Mouse (Mus musculus) hindbrain, postnatal 0 days (tissue): ENCODE measurements at regions not wholly inside any gene's neighbourhood (a gene's known extent, or its start where the extent isn't known, plus 50 kb on each side); places are given as distances from the start of the nearest gene placed in this dataset.

ENCODE experiments used
- ATAC-seq: fragments of 200-750 bp; cut with Nextera tagmentation; 2 replicates; pipeline ENCODE4 v1.8.0; 2017; ENCODE audit warnings: mild to moderate bottlenecking, moderate TSS enrichment, moderate library complexity
- DNase-seq: peaks from one replicate; pipeline ENCODE4 v3.0.0-alpha.2; 2015; ENCODE audit warnings: low spot score
- H3K27ac ChIP-seq: fragments of 300-500 bp; sonication (generic); 2 replicates; pipeline ENCODE4 v1.5.1; 2014; ENCODE audit warnings: mild to moderate bottlenecking
- H3K27me3 ChIP-seq: fragments of 300-500 bp; sonication (generic); 2 replicates; pipeline ENCODE4 v1.6.1; 2014; ENCODE audit warnings: low read length, mixed read lengths; ENCODE audit not compliant: insufficient read depth
- H3K36me3 ChIP-seq: fragments of 300-500 bp; sonication (generic); 2 replicates; pipeline ENCODE4 v1.6.1; 2014; ENCODE audit warnings: low read length, mixed read lengths; ENCODE audit not compliant: insufficient read depth
- H3K4me1 ChIP-seq: fragments of 300-500 bp; sonication (generic); 2 replicates; pipeline ENCODE4 v1.6.1; 2014; ENCODE audit warnings: antibody characterized with exemption, low read length, mixed read lengths; ENCODE audit not compliant: insufficient read depth
- H3K4me2 ChIP-seq: fragments of 300-500 bp; sonication (generic); 2 replicates; pipeline ENCODE4 v1.6.1; 2014; ENCODE audit warnings: low read depth, mild to moderate bottlenecking, low read length, moderate library complexity, mixed read lengths
- H3K4me3 ChIP-seq: fragments of 300-500 bp; sonication (generic); 2 replicates; pipeline ENCODE4 v1.5.1; 2014; ENCODE audit warnings: low read length
- H3K9ac ChIP-seq: fragments of 300-500 bp; sonication (generic); replicated peaks from 2 replicates; pipeline ENCODE4 v1.6.1; 2014; ENCODE audit warnings: mild to moderate bottlenecking, low read length, moderate library complexity, mixed read lengths
- H3K9me3 ChIP-seq: fragments of 300-500 bp; sonication (generic); 2 replicates; pipeline ENCODE4 v1.6.1; 2016; ENCODE audit warnings: low read length, mixed read lengths
- CTCF ChIP-seq: IDR thresholded peaks from 2 replicates; pipeline ENCODE4 v1.5.1; 2016; ENCODE audit warnings: antibody characterized with exemption, control low read depth, low read depth
- whole genome bisulfite sequencing: fragments of 180-500 bp; shearing (Covaris S2); extraction: QIAGEN DNeasy Blood & Tissue Kit; methylation state at CpG from one replicate; pipeline ENCODE4 v1.1.7; 2014; 5-methylcytosine and 5-hydroxymethylcytosine counted together

- DNase-seq (no peak), ATAC-seq (no peak)
- H3K27ac ChIP-seq, result no peak overlapping the region
- H3K9ac ChIP-seq, result no peak overlapping the region
- 92% methylated on average over 11 of the region's 11 CpGs for WGBS
- no peak overlapping the region for H3K4me3 ChIP-seq
- no peak overlapping the region for H3K4me2 ChIP-seq
- TF ChIP-seq CTCF, result no peak
- no peaks in the 10 kb centered on the region for H3K4me1 ChIP-seq
- H3K9me3 ChIP-seq, result no peaks in the 10 kb centered on the region
- H3K27me3 ChIP-seq, result no peaks in the 10 kb centered on the region
- H3K36me3 ChIP-seq, result no peaks in the 10 kb centered on the region
Observed at GRCm38 (mm10) chr6:117583121-117583520, 257.9 kb upstream of the Zfp637 start.

GRCm38 (mm10) chr6:117584563-117584962 is 256.4 kb upstream of the Zfp637 start:
- ATAC-seq (no peak), DNase-seq (no peak)
- Histone ChIP-seq H3K4me3 (no peak overlapping the region), H3K9me3 (no peaks in the 10 kb centered on the region), H3K4me2 (no peak overlapping the region), H3K36me3 (no peaks in the 10 kb centered on the region), H3K27ac (no peak overlapping the region), H3K9ac (no peak overlapping the region), H3K27me3 (no peaks in the 10 kb centered on the region), H3K4me1 (no peaks in the 10 kb centered on the region)
- WGBS, result 93% methylated on average over 5 of the region's 5 CpGs
- TF ChIP-seq CTCF, result no peak

DNA sequence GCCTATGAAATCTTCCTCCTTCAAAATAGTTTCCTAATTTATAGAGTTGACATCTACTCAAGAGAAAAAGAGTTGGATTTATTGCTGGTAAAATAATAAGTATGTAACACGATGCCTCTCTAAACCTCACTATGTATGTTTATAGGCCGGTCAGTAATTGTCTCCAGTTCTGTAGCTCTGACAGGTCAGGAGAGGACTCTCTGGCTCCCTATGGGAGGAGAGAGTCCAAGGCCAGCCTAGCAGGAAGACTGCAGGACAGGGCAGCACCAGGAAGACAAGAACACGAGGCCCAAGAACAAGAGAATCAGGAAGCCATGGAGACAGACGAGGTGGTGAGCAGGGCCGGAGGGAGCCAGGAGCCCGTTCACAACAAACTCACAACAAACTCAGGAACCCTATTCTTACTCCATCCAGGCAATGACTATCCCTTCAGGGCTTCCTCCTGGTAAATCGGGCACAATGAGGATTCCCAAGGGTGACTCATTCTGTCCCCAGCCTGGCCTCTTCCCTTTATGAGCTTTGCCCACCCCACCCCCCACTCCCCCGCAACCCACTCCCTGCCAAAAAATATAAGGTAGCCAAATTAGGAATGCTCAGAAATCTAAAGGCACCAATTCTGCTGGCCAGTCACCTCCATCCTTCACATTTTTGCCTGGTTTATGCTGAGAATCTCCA is 244.7 kb upstream of the Zfp637 start:
- no peak overlapping the region for H3K27ac ChIP-seq
- no peaks in the 10 kb centered on the region for H3K36me3 ChIP-seq
- H3K4me2 ChIP-seq, result no peak overlapping the region
- no peaks in the 10 kb centered on the region for H3K4me1 ChIP-seq
- WGBS, result 84% methylated on average over 8 of the region's 8 CpGs
- H3K9ac ChIP-seq, result no peak overlapping the region
- DNase-seq, result no peak
- no peak overlapping the region for H3K4me3 ChIP-seq
- H3K9me3 ChIP-seq, result 0 out of 2 replicates have a peak, but pooled peaks cover 2% of the 10 kb centered on the region
- ATAC-seq, result no peak
- no peaks in the 10 kb centered on the region for H3K27me3 ChIP-seq
- TF ChIP-seq CTCF, result no peak

DNA sequence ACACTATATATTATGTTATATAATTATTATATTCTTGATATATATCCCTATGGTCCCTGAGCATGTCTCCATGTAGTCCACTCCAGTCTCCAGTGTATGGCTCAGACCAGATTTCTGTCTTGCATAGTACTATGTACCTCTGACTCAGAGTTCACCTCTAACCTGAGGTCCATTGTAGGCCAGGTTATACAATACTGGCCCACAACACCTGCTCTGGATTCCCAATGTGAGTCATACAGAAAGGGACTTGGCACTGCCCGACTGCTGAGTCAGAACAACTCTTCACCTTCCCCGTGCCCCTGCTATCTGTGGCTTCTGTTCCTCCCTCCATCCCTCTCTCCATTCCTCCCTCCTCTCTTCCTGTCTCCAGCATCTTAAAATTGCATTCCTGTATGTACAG is 236.1 kb upstream of the Zfp637 start:
- no peak for TF ChIP-seq CTCF
- Histone ChIP-seq H3K4me2 (no peak overlapping the region), H3K4me1 (no peaks in the 10 kb centered on the region), H3K36me3 (no peaks in the 10 kb centered on the region), H3K27ac (no peak overlapping the region), H3K9ac (no peak overlapping the region), H3K9me3 (no peaks in the 10 kb centered on the region), H3K27me3 (no peaks in the 10 kb centered on the region), H3K4me3 (no peak overlapping the region)
- ATAC-seq (no peak), DNase-seq (no peak)
- 92% methylated on average over 2 of the region's 2 CpGs for WGBS

DNA sequence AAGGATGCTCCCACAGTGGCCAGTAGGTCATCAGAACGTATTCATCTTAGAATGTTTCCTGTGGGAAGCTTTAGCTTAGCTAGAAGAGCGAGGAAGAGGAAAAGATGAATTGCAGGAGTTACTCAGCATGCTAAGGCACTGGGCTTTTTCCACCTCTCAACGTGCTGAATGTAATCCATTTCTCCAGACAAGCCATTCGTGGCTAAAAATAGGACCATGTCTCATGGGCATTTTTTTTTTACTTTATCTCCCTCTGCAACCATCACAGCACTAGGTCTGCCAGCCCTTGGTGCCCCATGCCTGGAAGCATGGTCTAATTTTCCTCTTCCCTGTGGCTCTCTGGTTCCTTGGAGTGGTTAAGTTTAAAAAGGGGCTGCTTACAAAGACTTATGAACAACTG is 235.3 kb upstream of the Zfp637 start:
- no peak overlapping the region for H3K27ac ChIP-seq
- H3K4me2 ChIP-seq, result no peak overlapping the region
- H3K9ac ChIP-seq, result no peak overlapping the region
- ATAC-seq (no peak), DNase-seq (no peak)
- H3K27me3 ChIP-seq, result no peaks in the 10 kb centered on the region
- H3K4me3 ChIP-seq, result no peak overlapping the region
- H3K9me3 ChIP-seq, result no peaks in the 10 kb centered on the region
- H3K36me3 ChIP-seq, result no peaks in the 10 kb centered on the region
- 55% methylated on average over 4 of the region's 4 CpGs for WGBS
- H3K4me1 ChIP-seq, result no peaks in the 10 kb centered on the region
- TF ChIP-seq CTCF, result no peak

DNA sequence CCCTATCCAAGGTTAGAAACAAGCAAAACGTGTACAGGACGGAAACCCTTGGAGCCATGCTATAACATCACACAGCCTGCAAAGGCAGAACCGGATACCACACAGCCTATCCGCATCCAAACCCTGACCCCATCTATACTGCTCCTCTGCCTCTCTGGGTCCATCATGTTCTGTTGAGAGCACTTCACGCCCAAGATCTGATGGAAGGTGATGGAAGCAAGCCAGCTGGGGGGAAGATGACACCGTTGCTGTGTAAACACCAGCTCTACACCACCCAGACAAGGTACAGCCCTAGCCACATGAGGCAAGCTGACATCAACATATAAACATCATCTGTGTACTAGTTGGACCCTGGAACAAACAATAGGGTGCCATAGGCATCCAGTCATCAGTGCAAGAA is 234.8 kb upstream of the Zfp637 start:
- DNase-seq (no peak), ATAC-seq (no peak)
- Histone ChIP-seq H3K9me3 (no peaks in the 10 kb centered on the region), H3K36me3 (no peaks in the 10 kb centered on the region), H3K4me3 (no peak overlapping the region), H3K27ac (no peak overlapping the region), H3K4me1 (no peaks in the 10 kb centered on the region), H3K4me2 (no peak overlapping the region), H3K9ac (no peak overlapping the region), H3K27me3 (no peaks in the 10 kb centered on the region)
- 90% methylated on average over 6 of the region's 6 CpGs for WGBS
- TF ChIP-seq CTCF, result no peak

GRCm38 (mm10) chr6:117607023-117607422 is 234.0 kb upstream of the Zfp637 start:
- H3K4me1 ChIP-seq, result no peaks in the 10 kb centered on the region
- H3K27me3 ChIP-seq, result no peaks in the 10 kb centered on the region
- H3K36me3 ChIP-seq, result no peaks in the 10 kb centered on the region
- no peak for TF ChIP-seq CTCF
- no peak overlapping the region for H3K9ac ChIP-seq
- no peak overlapping the region for H3K4me2 ChIP-seq
- no peak overlapping the region for H3K4me3 ChIP-seq
- WGBS, result 67% methylated on average over 5 of the region's 5 CpGs
- ATAC-seq (no peak), DNase-seq (no peak)
- H3K9me3 ChIP-seq, result no peaks in the 10 kb centered on the region
- H3K27ac ChIP-seq, result no peak overlapping the region
